Mouse (Mus musculus) MEL (cell line): ENCODE data around the gene Fndc7. TPM values are rescaled to one million over a fixed set of nuclear protein-coding genes. Genes with fewer than 3 reads are reported as not detected.

Experiments
- DNase-seq: peaks from one replicate; pipeline ENCODE4 v3.0.0; 2011; ENCODE audit warnings: low read depth, low spot score
- H3K27ac ChIP-seq: 2 replicates; pipeline ENCODE4 v1.5.1; 2012; ENCODE audit warnings: low read depth, mild to moderate bottlenecking, control low read depth, low read length, moderate library complexity; ENCODE audit not compliant: control insufficient read depth
- H3K27me3 ChIP-seq, 2 experiments: fragments of 150-350 bp in 1 of 2; sonication (generic) in 1 of 2; 2 replicates each; pipeline ENCODE4 v1.6.1; 2012; ENCODE audit warnings: low read length in 2 of 2, mild to moderate bottlenecking in 2 of 2, improper control_type of control experiment in 1 of 2, moderate library complexity in 1 of 2; ENCODE audit not compliant: insufficient read depth in 2 of 2, control insufficient read depth in 1 of 2
- H3K36me3 ChIP-seq, 2 experiments: 2 replicates each; pipeline ENCODE4 v1.6.1; 2012 to 2014; ENCODE audit warnings: low read length in 2 of 2, improper control_type of control experiment in 1 of 2, inconsistent platforms in 1 of 2, mild to moderate bottlenecking in 1 of 2; ENCODE audit not compliant: insufficient read depth in 2 of 2, control insufficient read depth in 1 of 2
- H3K4me1 ChIP-seq, 2 experiments: fragments of 150-350 bp in 1 of 2; sonication (generic) in 1 of 2; 2 replicates each; pipeline ENCODE4 v1.6.1; 2012; ENCODE audit warnings: low read length in 2 of 2, improper control_type of control experiment in 1 of 2, mild to moderate bottlenecking in 1 of 2; ENCODE audit not compliant: insufficient read depth in 2 of 2, control insufficient read depth in 1 of 2
- H3K4me3 ChIP-seq, 2 experiments: fragments of 150-350 bp in 1 of 2; sonication (generic) in 1 of 2; 2 replicates each; pipeline ENCODE4 v1.5.1; 2012; ENCODE audit warnings: low read depth in 2 of 2, low read length in 2 of 2, mild to moderate bottlenecking in 2 of 2, moderate library complexity in 2 of 2, control low read depth in 1 of 2, improper control_type of control experiment in 1 of 2; ENCODE audit not compliant: control insufficient read depth in 1 of 2, insufficient read depth in 1 of 2
- H3K79me2 ChIP-seq: 2 replicates; pipeline ENCODE4 v1.6.1; 2012; ENCODE audit warnings: mild to moderate bottlenecking, low read length, moderate library complexity; ENCODE audit not compliant: control insufficient read depth, poor library complexity, insufficient read depth
- H3K9ac ChIP-seq: 2 replicates; pipeline ENCODE4 v1.6.1; 2012; ENCODE audit warnings: low read depth, mild to moderate bottlenecking, control low read depth, low read length, moderate library complexity; ENCODE audit not compliant: control insufficient read depth, poor library complexity, severe bottlenecking
- H3K9me3 ChIP-seq: fragments of 150-350 bp; sonication (generic); replicated peaks from 2 replicates; pipeline ENCODE4 v1.6.1; 2012; ENCODE audit warnings: mild to moderate bottlenecking, low read length, improper control_type of control experiment, moderate library complexity; ENCODE audit not compliant: insufficient read depth
- E2F4 ChIP-seq: IDR thresholded peaks from 2 replicates; pipeline ENCODE4 v1.6.1; 2011; ENCODE audit warnings: low read depth, low read length, improper control_type of control experiment, borderline replicate concordance
- GABPA ChIP-seq: IDR thresholded peaks from 2 replicates; pipeline ENCODE4 v1.6.1; 2012; ENCODE audit warnings: low read depth, mild to moderate bottlenecking, inconsistent platforms, low read length, improper control_type of control experiment, moderate library complexity
- GATA1 ChIP-seq: IDR thresholded peaks from 2 replicates; pipeline ENCODE4 v1.6.1; 2011; ENCODE audit warnings: low read depth, low read length, improper control_type of control experiment
- HCFC1 ChIP-seq: IDR thresholded peaks from 2 replicates; pipeline ENCODE4 v1.6.1; 2012; ENCODE audit warnings: low read depth, mild to moderate bottlenecking, inconsistent platforms, low read length, improper control_type of control experiment, moderate library complexity
- JUND ChIP-seq: IDR thresholded peaks from 2 replicates; pipeline ENCODE4 v1.6.1; 2011; ENCODE audit warnings: low read depth, mild to moderate bottlenecking, improper control_type of control experiment, low read length
- KAT2A ChIP-seq: conservative IDR thresholded peaks from 2 replicates; pipeline ENCODE4 v1.6.1; 2012; ENCODE audit warnings: low read depth, low read length, improper control_type of control experiment, inconsistent platforms
- MAZ ChIP-seq: IDR thresholded peaks from 2 replicates; pipeline ENCODE4 v1.6.1; 2012; ENCODE audit warnings: low read depth, mild to moderate bottlenecking, inconsistent platforms, low read length, improper control_type of control experiment
- POLR2A ChIP-seq, 2 experiments: IDR thresholded peaks; 2 replicates each; pipeline ENCODE4 v1.6.1; 2011 to 2012; ENCODE audit warnings: low read length in 2 of 2, mild to moderate bottlenecking in 2 of 2, control low read depth in 1 of 2, improper control_type of control experiment in 1 of 2, low read depth in 1 of 2, moderate library complexity in 1 of 2; ENCODE audit not compliant: control insufficient read depth in 1 of 2, insufficient read depth in 1 of 2, poor library complexity in 1 of 2
- POLR2AphosphoS2 ChIP-seq: IDR thresholded peaks from 2 replicates; pipeline ENCODE4 v1.6.1; 2011; ENCODE audit warnings: low read length, improper control_type of control experiment
- POLR2AphosphoS5 ChIP-seq: IDR thresholded peaks from 2 replicates; pipeline ENCODE4 v1.6.1; 2012; ENCODE audit warnings: low read depth, borderline replicate concordance, mild to moderate bottlenecking, inconsistent platforms, low read length, moderate library complexity, mixed read lengths
- RCOR1 ChIP-seq: IDR thresholded peaks from 2 replicates; pipeline ENCODE4 v1.6.1; 2012; ENCODE audit warnings: low read depth, mild to moderate bottlenecking, inconsistent platforms, low read length, improper control_type of control experiment
- SIN3A ChIP-seq: IDR thresholded peaks from 2 replicates; pipeline ENCODE4 v1.6.1; 2012; ENCODE audit warnings: low read length, improper control_type of control experiment, inconsistent platforms
- SMC3 ChIP-seq: IDR thresholded peaks from 2 replicates; pipeline ENCODE4 v1.6.1; 2011; ENCODE audit warnings: low read depth, low read length, improper control_type of control experiment
- TBP ChIP-seq: IDR thresholded peaks from 2 replicates; pipeline ENCODE4 v1.8.0; 2011; ENCODE audit warnings: low read depth, low read length, improper control_type of control experiment
- TCF12 ChIP-seq: IDR thresholded peaks from 2 replicates; pipeline ENCODE4 v1.6.1; 2014; ENCODE audit warnings: low read depth, mild to moderate bottlenecking, inconsistent platforms, low read length, improper control_type of control experiment, moderate library complexity
- USF1 ChIP-seq: IDR thresholded peaks from 2 replicates; pipeline ENCODE4 v1.6.1; 2014; ENCODE audit warnings: low read depth, mild to moderate bottlenecking, inconsistent platforms, low read length, improper control_type of control experiment, moderate library complexity
- ZC3H11A ChIP-seq: IDR thresholded peaks from 2 replicates; pipeline ENCODE4 v1.6.1; 2012; ENCODE audit warnings: low read depth, mild to moderate bottlenecking, inconsistent platforms, low read length, improper control_type of control experiment
- ZKSCAN1 ChIP-seq: IDR thresholded peaks from 2 replicates; pipeline ENCODE4 v1.6.1; 2012; ENCODE audit warnings: low read depth, mild to moderate bottlenecking, inconsistent platforms, low read length, improper control_type of control experiment, moderate library complexity
- ZMIZ1 ChIP-seq: IDR thresholded peaks from 2 replicates; pipeline ENCODE4 v1.6.1; 2012; ENCODE audit warnings: low read depth, mild to moderate bottlenecking, inconsistent platforms, low read length, improper control_type of control experiment, moderate library complexity
- polyA plus RNA-seq, 2 experiments: library from polyadenylated mRNA; stranded (reverse) in 1 of 2; unstranded in 1 of 2; fragments of >175 nt in 1 of 2; fragments of >200 nt in 1 of 2; gene quantifications; 2 replicates each; pipeline versions ENCODE4 v1.2.1 to v1.2.4; 2012; ENCODE audit warnings: low replicate concordance in 2 of 2, low read depth in 1 of 2; ENCODE audit not compliant: insufficient read length in 2 of 2, insufficient read depth in 1 of 2, missing spikeins in 1 of 2
- total RNA-seq: library from RNA; depleted of rRNA; stranded (reverse); fragments of 300-350 nt; gene quantifications from 2 replicates; pipeline ENCODE4 v1.2.3, GENCODE M21; 2012

Fndc7 gene
- total and polyA plus RNA-seq, 3 experiments: 0.13 TPM; not detected in 2

DNA sequence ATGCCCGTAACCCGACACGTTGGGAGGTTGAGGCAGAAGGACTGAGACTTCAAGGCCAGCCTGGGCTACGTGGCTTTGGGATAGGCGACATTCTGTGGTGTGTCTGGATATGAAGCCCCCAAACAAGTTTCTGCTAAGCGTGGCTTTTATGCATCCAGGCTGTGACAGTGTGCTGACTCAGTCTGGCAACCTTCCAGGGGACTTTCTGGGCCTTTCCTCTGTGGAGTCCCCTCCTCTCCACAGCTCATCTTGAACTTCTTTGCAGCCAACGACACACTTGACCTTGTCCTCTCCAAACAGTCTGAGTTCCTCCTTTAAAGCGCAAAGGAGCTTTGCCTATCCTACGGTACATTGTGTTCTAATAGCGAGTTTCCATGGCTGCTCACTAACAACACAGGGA is 33.9 kb downstream of the Fndc7 start:
- Histone ChIP-seq H3K4me3 (no peak overlapping the region), H3K9me3 (no peaks in the 10 kb centered on the region), H3K4me1 (peaks cover 4 to 13% of the 10 kb centered on the region in 2 experiments; a peak in 2 of 4 replicates), H3K9ac (no peak overlapping the region), H3K36me3 (peaks cover 0 to 7% of the 10 kb centered on the region in 2 experiments; a peak in 2 of 4 replicates), H3K79me2 (no peaks in the 10 kb centered on the region), H3K27ac (no peak overlapping the region), H3K27me3 (no peaks in the 10 kb centered on the region; a peak in 1 of 4 replicates)
- DNase-seq: peak; percentile 38
- TF ChIP-seq ZMIZ1 (no peak), SIN3A (no peak), SMC3 (no peak), ZKSCAN1 (no peak), HCFC1 (no peak), TBP (no peak), TCF12 (no peak), POLR2AphosphoS5 (no peak), POLR2AphosphoS2 (no peak), GABPA (no peak), ZC3H11A (no peak), MAZ (no peak), GATA1 (no peak)

DNA sequence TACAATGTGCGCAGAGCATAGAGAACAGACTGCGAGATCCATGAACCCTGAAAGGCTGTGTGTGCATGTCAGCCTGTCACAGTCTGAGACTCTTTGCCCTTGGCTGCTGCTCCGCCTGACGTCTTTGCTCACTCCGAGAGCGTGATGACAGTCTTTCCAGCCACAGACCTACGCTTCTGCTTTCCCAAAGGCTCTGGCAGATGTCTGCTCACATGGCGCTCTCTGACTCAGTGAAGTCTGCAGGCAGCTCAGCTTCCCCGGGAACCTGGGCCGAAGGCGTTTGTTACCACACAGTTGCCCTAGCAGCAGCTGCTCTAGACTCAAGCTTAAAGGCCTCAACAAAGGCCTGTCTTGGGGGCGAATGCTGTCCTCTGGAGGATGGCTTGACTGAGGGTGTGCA is 34.4 kb downstream of the Fndc7 start:
- no peak overlapping the region for H3K27ac ChIP-seq
- H3K9me3 ChIP-seq: no peaks in the 10 kb centered on the region
- H3K4me3 ChIP-seq: no peak overlapping the region
- H3K36me3 ChIP-seq: peaks cover 0 to 5% of the 10 kb centered on the region in 2 experiments; a peak in 2 of 4 replicates
- H3K9ac ChIP-seq: no peak overlapping the region
- no peaks in the 10 kb centered on the region; a peak in 1 of 4 replicates for H3K27me3 ChIP-seq
- TF ChIP-seq SIN3A: no peak
- no peak for TF ChIP-seq USF1
- no peak for TF ChIP-seq POLR2A (IDR thresholded peaks at IDR 0.05; ENCODE audit: control insufficient read depth in 1 of 2, insufficient read depth in 1 of 2, low read depth in 1 of 2, low read length in 2 of 2, poor library complexity in 1 of 2)
- no peak for TF ChIP-seq GABPA
- TF ChIP-seq E2F4: no peak
- TF ChIP-seq JUND: no peak
- no peak for TF ChIP-seq POLR2AphosphoS2
- no peak for TF ChIP-seq KAT2A
- no peak for TF ChIP-seq TCF12
- no peak for TF ChIP-seq RCOR1
- H3K4me1 ChIP-seq: peaks cover 4 to 16% of the 10 kb centered on the region in 2 experiments; a peak in 2 of 4 replicates
- no peak for DNase-seq
- H3K79me2 ChIP-seq: no peaks in the 10 kb centered on the region
